ENCODE assay signal across 25 mouse cellular contexts in the genomic region with DNA sequence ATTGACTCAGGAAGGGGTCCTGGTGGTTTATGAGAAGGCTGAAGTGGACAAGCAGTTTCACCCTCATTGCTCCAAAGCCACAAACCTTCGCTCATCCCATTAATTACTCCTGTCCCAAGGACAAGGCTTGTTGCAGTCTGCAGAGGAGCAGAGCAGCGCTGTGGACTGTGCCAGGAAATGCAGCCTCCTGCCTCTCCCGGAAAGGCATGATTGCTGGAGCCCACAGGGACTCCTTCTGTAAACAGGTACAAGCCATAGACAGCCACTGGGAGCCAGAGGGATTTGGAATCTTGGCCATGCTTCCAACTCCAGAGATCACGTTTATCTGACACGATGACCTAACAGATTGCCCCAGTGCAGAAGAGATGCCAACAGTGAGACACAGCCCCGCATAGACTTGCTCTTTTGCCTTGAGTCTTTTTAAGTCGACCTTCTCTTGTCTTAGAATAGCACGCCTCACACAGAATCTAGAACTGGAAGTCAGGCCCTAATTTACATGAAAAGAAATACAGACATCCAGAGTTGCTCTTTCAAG.
DNase-seq lines count a peak whose midpoint lies in the region; ATAC-seq lines count a peak whose summit lies in the region.
"Had no signal": no experiment of that assay in that cellular context is flagged by ENCODE, and none has a peak within 500 bp of the region (broad histone marks: within the 10 kb centered on the region; RNA-seq: fewer than 3 reads in every experiment).

No protein-coding gene starts in this region.

- no peak overlapping the region for H3K4me2 ChIP-seq in heart, embryonic 14.5 days (ENCODE audit: low read length)
- H3K4me2 ChIP-seq in heart, embryonic 11.5 days: no peak overlapping the region
- H3K4me2 ChIP-seq in lung, embryonic 16.5 days (ENCODE audit: low read depth, low read length): no peak overlapping the region
- H3K4me2 ChIP-seq in stomach, embryonic 16.5 days (ENCODE audit: low read depth, low read length): no peak overlapping the region
- H3K4me2 ChIP-seq: embryonic facial prominence, embryonic 12.5 days; hindbrain, embryonic 13.5 days; limb, embryonic 12.5 days; liver, embryonic 11.5 days; stomach, embryonic 15.5 days had no signal

- intact Hi-C loops in left cerebral cortex, postnatal 36 days (cut with DNase I): no loop called here

- 52% methylated on average over 8 of the region's 8 CpGs for WGBS in heart, embryonic 14.5 days
- 53% methylated on average over 8 of the region's 8 CpGs for WGBS in heart, embryonic 11.5 days (ENCODE audit: insufficient replicate concordance)
- WGBS in lung, embryonic 16.5 days: 43% methylated on average over 8 of the region's 8 CpGs
- WGBS in stomach, embryonic 16.5 days: 50% methylated on average over 8 of the region's 8 CpGs

- H3K4me3 ChIP-seq in heart, embryonic 14.5 days (ENCODE audit: control insufficient read depth in 1 of 2, insufficient read depth in 1 of 2, low read depth in 1 of 2, low read length in 2 of 2): no peak overlapping the region
- H3K4me3 ChIP-seq in heart, embryonic 11.5 days (ENCODE audit: low read depth, low read length): no peak overlapping the region
- H3K4me3 ChIP-seq in lung, embryonic 16.5 days (ENCODE audit: low read length): no peak overlapping the region
- H3K4me3 ChIP-seq in stomach, embryonic 16.5 days (replicated peaks; ENCODE audit: low read length): no peak overlapping the region
- H3K4me3 ChIP-seq: embryonic facial prominence, embryonic 12.5 days; hindbrain, embryonic 13.5 days; limb, embryonic 12.5 days; stomach, embryonic 15.5 days had no signal

- peak overlapping the region; percentile 33 to 41; a peak in 3 of 4 replicates for H3K27ac ChIP-seq in heart, embryonic 14.5 days (replicated peaks in 1 of 2; ENCODE audit: control insufficient read depth in 1 of 2, insufficient read depth in 1 of 2, low read depth in 2 of 2, low read length in 2 of 2)
- no peak overlapping the region for H3K27ac ChIP-seq in heart, embryonic 11.5 days (ENCODE audit: low read depth, low read length)
- H3K27ac ChIP-seq in lung, embryonic 16.5 days (ENCODE audit: low read length): 0 out of 2 replicates have a peak overlapping the region, but pooled peaks have one; percentile 22
- 0 out of 2 replicates have a peak overlapping the region, but pooled peaks have one; percentile 24 for H3K27ac ChIP-seq in stomach, embryonic 16.5 days (ENCODE audit: low read length)
- H3K27ac ChIP-seq: embryonic facial prominence, embryonic 12.5 days; hindbrain, embryonic 13.5 days; limb, embryonic 12.5 days; macrophage; stomach, embryonic 15.5 days had no signal

- H3K27me3 ChIP-seq in heart, embryonic 14.5 days (ENCODE audit: control insufficient read depth, insufficient read depth, low read length): no peaks in the 10 kb centered on the region
- H3K27me3 ChIP-seq in heart, embryonic 11.5 days (ENCODE audit: control insufficient read depth, insufficient read depth, low read length): no peaks in the 10 kb centered on the region
- H3K27me3 ChIP-seq in lung, embryonic 16.5 days (ENCODE audit: control insufficient read depth, insufficient read depth, low read depth, low read length): no peaks in the 10 kb centered on the region
- H3K27me3 ChIP-seq in stomach, embryonic 16.5 days (ENCODE audit: control insufficient read depth, insufficient read depth, low read length): no peaks in the 10 kb centered on the region
- H3K27me3 ChIP-seq: embryonic facial prominence, embryonic 12.5 days; hindbrain, embryonic 13.5 days; stomach, embryonic 15.5 days had no signal

- peak; percentile 28 for DNase-seq in adrenal gland, postnatal 10 days
- DNase-seq in adrenal gland, adult 18-20 months (ENCODE audit: low spot score in 2 of 2): no peak
- no peak for DNase-seq in lung, postnatal 25 days (ENCODE audit: low spot score)
- DNase-seq in left cerebral cortex, postnatal 36 days (ENCODE audit: low spot score in 2 of 2): no peak
- DNase-seq: cerebellum, adult 11 months; cerebellum, postnatal 14 days; gastrocnemius, postnatal 25 days; heart, postnatal 14 days; kidney, adult 18-20 months; kidney, postnatal 10 days; liver, postnatal 0 days; thymus, adult 2 months; thymus, postnatal 4 days had no signal

- no peak overlapping the region for H3K9ac ChIP-seq in heart, embryonic 14.5 days (ENCODE audit: low read length)
- no peak overlapping the region for H3K9ac ChIP-seq in heart, embryonic 11.5 days (ENCODE audit: low read depth, low read length)
- H3K9ac ChIP-seq in lung, embryonic 16.5 days (ENCODE audit: low read length): no peak overlapping the region
- no peak overlapping the region for H3K9ac ChIP-seq in stomach, embryonic 16.5 days (ENCODE audit: low read length)
- H3K9ac ChIP-seq: embryonic facial prominence, embryonic 12.5 days; hindbrain, embryonic 13.5 days; limb, embryonic 12.5 days; liver, postnatal 0 days; stomach, embryonic 15.5 days had no signal

- H3K36me3 ChIP-seq in heart, embryonic 14.5 days (ENCODE audit: control insufficient read depth, insufficient read depth, low read length): no peaks in the 10 kb centered on the region
- no peaks in the 10 kb centered on the region for H3K36me3 ChIP-seq in heart, embryonic 11.5 days (ENCODE audit: control insufficient read depth, insufficient read depth, low read length)
- H3K36me3 ChIP-seq in lung, embryonic 16.5 days (ENCODE audit: control insufficient read depth, insufficient read depth, low read length): no peaks in the 10 kb centered on the region
- H3K36me3 ChIP-seq in stomach, embryonic 16.5 days (ENCODE audit: control insufficient read depth, insufficient read depth, low read length): no peaks in the 10 kb centered on the region
- H3K36me3 ChIP-seq: embryonic facial prominence, embryonic 12.5 days; hindbrain, embryonic 13.5 days; limb, embryonic 12.5 days; stomach, embryonic 15.5 days had no signal

- ATAC-seq in heart, embryonic 14.5 days (ENCODE audit: insufficient number of reproducible peaks, insufficient read depth, low FRiP score, low read depth): no peak
- no peak for ATAC-seq in heart, embryonic 11.5 days (replicated peaks; ENCODE audit: insufficient number of reproducible peaks, low FRiP score, low TSS enrichment)
- ATAC-seq in lung, embryonic 16.5 days (ENCODE audit: low read depth): peak; percentile 52; the same call in 1 of the 2 replicates
- no peak for ATAC-seq in stomach, embryonic 16.5 days (ENCODE audit: insufficient read depth, low FRiP score)
- ATAC-seq: CD4-positive, CD25-positive, alpha-beta regulatory T cell, adult 4 months; inflammation-experienced regulatory T-cells, adult 6 months; liver, postnatal 0 days had no signal

- H3K4me1 ChIP-seq in heart, embryonic 14.5 days (ENCODE audit: control insufficient read depth in 2 of 2, insufficient read depth in 2 of 2, low read length in 2 of 2): peaks cover 10 to 16% of the 10 kb centered on the region in 2 experiments
- H3K4me1 ChIP-seq in heart, embryonic 11.5 days (ENCODE audit: control insufficient read depth, insufficient read depth, low read length): peaks cover 11% of the 10 kb centered on the region; the same call in 1 of the 2 replicates
- peaks cover 9% of the 10 kb centered on the region; the same call in 1 of the 2 replicates for H3K4me1 ChIP-seq in lung, embryonic 16.5 days (replicated peaks; ENCODE audit: control insufficient read depth, insufficient read depth, low read length)
- H3K4me1 ChIP-seq in stomach, embryonic 16.5 days (ENCODE audit: control insufficient read depth, insufficient read depth, low read length): no peaks in the 10 kb centered on the region
- H3K4me1 ChIP-seq: embryonic facial prominence, embryonic 12.5 days; stomach, embryonic 15.5 days had no signal

- no peaks in the 10 kb centered on the region for H3K9me3 ChIP-seq in heart, embryonic 14.5 days (ENCODE audit: control insufficient read depth, low read length)
- no peaks in the 10 kb centered on the region for H3K9me3 ChIP-seq in heart, embryonic 11.5 days (replicated peaks; ENCODE audit: control insufficient read depth, low read length)
- H3K9me3 ChIP-seq in lung, embryonic 16.5 days (ENCODE audit: control insufficient read depth, low read length): no peaks in the 10 kb centered on the region
- H3K9me3 ChIP-seq in stomach, embryonic 16.5 days (replicated peaks; ENCODE audit: control insufficient read depth, low read length): no peaks in the 10 kb centered on the region
- H3K9me3 ChIP-seq: embryonic facial prominence, embryonic 12.5 days; hindbrain, embryonic 13.5 days; limb, embryonic 12.5 days; stomach, embryonic 15.5 days had no signal
